Comparison of ENCODE assay signal across 15 mouse cellular contexts in the genomic region with DNA sequence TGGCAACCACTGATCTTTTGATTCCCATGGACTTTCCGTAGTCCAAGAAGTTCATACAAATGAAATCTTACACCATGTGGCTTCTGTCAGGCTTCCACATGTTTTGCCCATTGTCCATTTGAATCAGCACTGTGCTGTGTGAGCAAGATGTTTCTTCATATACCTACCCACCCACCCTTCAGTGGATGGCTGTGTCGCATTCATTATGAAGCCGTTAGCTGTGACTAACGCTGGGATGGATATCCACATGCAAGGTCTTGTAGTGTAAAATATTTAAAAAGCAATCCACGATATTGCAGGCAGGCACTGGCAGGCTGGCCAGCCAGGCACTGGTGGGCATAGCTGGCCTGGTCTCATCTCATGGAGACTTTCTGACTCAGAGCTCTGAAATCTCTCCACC.
"Had no signal": no experiment of that assay in that cellular context is flagged by ENCODE, and none has a peak within 500 bp of the region (broad histone marks: within the 10 kb centered on the region; RNA-seq: fewer than 3 reads in every experiment).

No protein-coding gene starts in this region.

- ATAC-seq: hindbrain, postnatal 0 days; intestine, embryonic 16.5 days had no signal

- DNase-seq: gastrocnemius, postnatal 14 days; gastrocnemius, postnatal 36 days; heart, adult 11 months; heart, adult 2 months; heart, postnatal 14 days; heart, postnatal 36 days; kidney, adult 11 months; kidney, adult 2 months; kidney, adult 9 months; kidney, postnatal 14 days; layer of hippocampus, adult 9-11 months; layer of hippocampus, postnatal 36 days; left cerebral cortex, postnatal 4 days had no signal
